Comparison of ENCODE assay signal across 10 mouse cellular contexts in genomic region chr4:120285730-120286129, GRCm38 (mm10). TPM values are rescaled to one million over a fixed set of nuclear protein-coding genes. Genes with fewer than 3 reads are reported as not detected.
DNase-seq lines count a peak whose midpoint lies in the region; ATAC-seq and TF ChIP-seq lines count a peak whose summit lies in the region.
"Had no signal": no experiment of that assay in that cellular context is flagged by ENCODE, and none has a peak within 500 bp of the region (broad histone marks: within the 10 kb centered on the region; RNA-seq: fewer than 3 reads in every experiment).

No protein-coding gene starts in this region.

- TF ChIP-seq CTCF in hindbrain, postnatal 0 days (IDR thresholded peaks at IDR 0.05; ENCODE audit: low read depth): no peak

- no peak for DNase-seq in heart, adult 9 months (ENCODE audit: low spot score in 2 of 2)
- no peak for DNase-seq in forebrain, embryonic 10.5 days (ENCODE audit: extremely low spot score, low spot score)
- no peak for DNase-seq in hindbrain, postnatal 0 days (ENCODE audit: low spot score)
- no peak for DNase-seq in cerebellum, adult 11-12 months
- no peak for DNase-seq in Muller cell, postnatal 12 days (ENCODE audit: inconsistent ontology term)
- DNase-seq: right cerebral cortex, postnatal 14 days had no signal

- no peaks in the 10 kb centered on the region for H3K9me3 ChIP-seq in heart, embryonic 15.5 days (replicated peaks)
- H3K9me3 ChIP-seq in forebrain, embryonic 10.5 days: no peaks in the 10 kb centered on the region
- H3K9me3 ChIP-seq in hindbrain, postnatal 0 days (ENCODE audit: low read length): no peaks in the 10 kb centered on the region
- H3K9me3 ChIP-seq in midbrain, embryonic 16.5 days (replicated peaks; ENCODE audit: control insufficient read depth, low read length, poor library complexity, severe bottlenecking): no peaks in the 10 kb centered on the region
- no peaks in the 10 kb centered on the region for H3K9me3 ChIP-seq in kidney, embryonic 16.5 days (ENCODE audit: low read length)

- no peak for ATAC-seq in heart, embryonic 15.5 days (replicated peaks; ENCODE audit: insufficient number of reproducible peaks, insufficient read depth, low FRiP score, low read depth)
- ATAC-seq in hindbrain, postnatal 0 days: no peak
- ATAC-seq in midbrain, embryonic 16.5 days: no peak
- no peak for ATAC-seq in kidney, embryonic 16.5 days (ENCODE audit: low FRiP score, low TSS enrichment)

- WGBS in heart, embryonic 15.5 days: 64% methylated on average over 1 of the region's 1 CpGs
- WGBS in forebrain, embryonic 10.5 days: 92% methylated on average over 1 of the region's 1 CpGs
- 70% methylated on average over 1 of the region's 1 CpGs for WGBS in hindbrain, postnatal 0 days
- 100% methylated on average over 1 of the region's 1 CpGs for WGBS in midbrain, embryonic 16.5 days
- 100% methylated on average over 1 of the region's 1 CpGs for WGBS in kidney, embryonic 16.5 days

- H3K4me3 ChIP-seq in heart, embryonic 15.5 days: no peak overlapping the region
- H3K4me3 ChIP-seq in forebrain, embryonic 10.5 days: peak overlapping the region; percentile 76
- H3K4me3 ChIP-seq in hindbrain, postnatal 0 days (ENCODE audit: low read length): peak overlapping the region; percentile 75
- peak overlapping the region; percentile 86 for H3K4me3 ChIP-seq in midbrain, embryonic 16.5 days (ENCODE audit: low read depth, low read length)
- no peak overlapping the region for H3K4me3 ChIP-seq in kidney, embryonic 16.5 days (ENCODE audit: low read length)

- H3K4me2 ChIP-seq in heart, embryonic 15.5 days: 0 out of 2 replicates have a peak overlapping the region, but pooled peaks have one; percentile 91
- peak overlapping the region; percentile 94 for H3K4me2 ChIP-seq in hindbrain, postnatal 0 days (ENCODE audit: low read depth, low read length)
- peak overlapping the region; percentile 91 for H3K4me2 ChIP-seq in midbrain, embryonic 16.5 days (ENCODE audit: low read length)
- H3K4me2 ChIP-seq in kidney, embryonic 16.5 days (replicated peaks; ENCODE audit: low read depth, low read length): no peak overlapping the region

- H3K27me3 ChIP-seq in heart, embryonic 15.5 days: peaks cover 76% of the 10 kb centered on the region
- peaks cover 95% of the 10 kb centered on the region for H3K27me3 ChIP-seq in forebrain, embryonic 10.5 days (ENCODE audit: poor library complexity, severe bottlenecking)
- H3K27me3 ChIP-seq in hindbrain, postnatal 0 days (ENCODE audit: insufficient read depth, low read length): no peaks in the 10 kb centered on the region
- no peaks in the 10 kb centered on the region; the same call in 1 of the 2 replicates for H3K27me3 ChIP-seq in midbrain, embryonic 16.5 days (ENCODE audit: control insufficient read depth, insufficient read depth, low read depth, low read length)
- H3K27me3 ChIP-seq in kidney, embryonic 16.5 days (ENCODE audit: insufficient read depth, low read length): peaks cover 52% of the 10 kb centered on the region

- no peaks in the 10 kb centered on the region for H3K36me3 ChIP-seq in heart, embryonic 15.5 days
- no peaks in the 10 kb centered on the region for H3K36me3 ChIP-seq in forebrain, embryonic 10.5 days (replicated peaks)
- H3K36me3 ChIP-seq in hindbrain, postnatal 0 days (ENCODE audit: insufficient read depth, low read length): no peaks in the 10 kb centered on the region
- no peaks in the 10 kb centered on the region for H3K36me3 ChIP-seq in midbrain, embryonic 16.5 days (ENCODE audit: control insufficient read depth, insufficient read depth, low read length)
- H3K36me3 ChIP-seq in kidney, embryonic 16.5 days (ENCODE audit: insufficient read depth, low read length): no peaks in the 10 kb centered on the region

- H3K4me1 ChIP-seq in heart, embryonic 15.5 days (replicated peaks): peaks cover 40% of the 10 kb centered on the region
- peaks cover 66% of the 10 kb centered on the region for H3K4me1 ChIP-seq in forebrain, embryonic 10.5 days
- peaks cover 16% of the 10 kb centered on the region; the same call in 1 of the 2 replicates for H3K4me1 ChIP-seq in hindbrain, postnatal 0 days (ENCODE audit: insufficient read depth, low read length)
- peaks cover 48% of the 10 kb centered on the region for H3K4me1 ChIP-seq in midbrain, embryonic 16.5 days (ENCODE audit: control insufficient read depth, insufficient read depth, low read length)
- peaks cover 28% of the 10 kb centered on the region for H3K4me1 ChIP-seq in kidney, embryonic 16.5 days (ENCODE audit: insufficient read depth, low read length)

- H3K27ac ChIP-seq in heart, embryonic 15.5 days: no peak overlapping the region
- H3K27ac ChIP-seq in forebrain, embryonic 10.5 days: no peak overlapping the region
- H3K27ac ChIP-seq in hindbrain, postnatal 0 days: no peak overlapping the region
- H3K27ac ChIP-seq in midbrain, embryonic 16.5 days (ENCODE audit: low read length): no peak overlapping the region
- no peak overlapping the region for H3K27ac ChIP-seq in kidney, embryonic 16.5 days (ENCODE audit: low read length)

- H3K9ac ChIP-seq in heart, embryonic 15.5 days: no peak overlapping the region
- no peak overlapping the region for H3K9ac ChIP-seq in hindbrain, postnatal 0 days (replicated peaks; ENCODE audit: low read length)
- H3K9ac ChIP-seq in midbrain, embryonic 16.5 days (ENCODE audit: low read depth, low read length): peak overlapping the region; percentile 90
- H3K9ac ChIP-seq in kidney, embryonic 16.5 days (replicated peaks; ENCODE audit: low read length): no peak overlapping the region

RNA-seq across cellular contexts. Expression of gene Foxo6, which starts 1.4 kb away (rescaled TPM):
- 0.05 and 0.18 TPM in 2 replicates for polyA plus RNA-seq in heart, embryonic 15.5 days (2015; fragmentation: Nextera tagmentation; extraction: Ambion mirVana)
- polyA plus RNA-seq in forebrain, embryonic 10.5 days (2016; fragmentation: Nextera tagmentation; extraction: Ambion mirVana): 0.06 TPM in 2 replicates
- total RNA-seq in hindbrain, postnatal 0 days (2014; rRNA removed): 23.8 and 25.1 TPM in 2 replicates
- polyA plus RNA-seq in hindbrain, postnatal 0 days (2015; fragmentation: Nextera tagmentation; extraction: Ambion mirVana): 1.2 and 1.3 TPM in 2 replicates
- polyA plus RNA-seq in midbrain, embryonic 16.5 days (2015; fragmentation: Nextera tagmentation; extraction: Ambion mirVana): 1.1 and 1.4 TPM in 2 replicates
- 0.10 and 0.15 TPM in 2 replicates for polyA plus RNA-seq in kidney, embryonic 16.5 days (2015; fragmentation: Nextera tagmentation; extraction: Ambion mirVana)
- total RNA-seq: megakaryocyte-erythroid progenitor cell, adult 5-6 weeks had no signal

Comparison
In these comparisons a context has a peak if more than half of its experiments do, and no peak if none do; other contexts are left out.
1. H3K4me3 ChIP-seq: peak in forebrain, embryonic 10.5 days (single experiment), hindbrain, postnatal 0 days (single experiment) and midbrain, embryonic 16.5 days (single experiment); none in heart, embryonic 15.5 days (single experiment) and kidney, embryonic 16.5 days (single experiment).